Mouse (Mus musculus) erythroblast, embryonic 14.5 days (primary cell): ENCODE measurements around the gene Nfkbib.

ENCODE experiments used
- GATA1 ChIP-seq: IDR thresholded peaks from 2 replicates; pipeline ENCODE4 v1.6.1; 2012; ENCODE audit warnings: low read length, inconsistent platforms, mixed read lengths
- TAL1 ChIP-seq: IDR thresholded peaks from 3 replicates; pipeline ENCODE4 v1.6.1; 2012; ENCODE audit warnings: low read length, inconsistent platforms, mixed read lengths

- TF ChIP-seq TAL1 (no peak), GATA1 (no peak)
Measured at GRCm38 (mm10) chr7:28788307-28789195, 21.2 kb upstream of the Nfkbib start, which contains the start of gene Rinl.
